Mouse (Mus musculus): Measurements from ENCODE around the gene Nfatc2.

The Nfatc2 gene

DNA sequence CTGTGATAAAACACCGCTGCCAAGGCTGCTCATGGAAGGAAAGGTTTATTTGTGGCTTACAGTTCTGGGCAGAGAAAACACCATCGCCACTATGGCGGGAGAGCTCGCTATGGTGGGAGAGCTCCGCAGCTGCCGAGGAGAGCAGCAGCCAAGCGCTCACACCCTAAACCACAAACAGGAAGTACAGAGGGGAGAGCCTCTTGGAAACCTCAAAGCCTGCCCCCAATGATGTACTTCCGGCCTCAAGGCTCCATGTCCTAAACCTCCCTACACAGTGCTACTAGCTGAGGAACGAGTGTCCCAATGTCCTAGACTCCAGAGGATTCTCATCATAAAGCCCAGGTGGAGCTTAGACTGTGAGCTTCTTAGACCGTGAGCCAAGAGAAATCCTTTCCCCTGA is 171.9 kb downstream of the Nfatc2 start:
- DNase-seq, result no peak

GRCm38 (mm10) chr2:168428375-168428901 is 173.0 kb downstream of the Nfatc2 start:
- no peak for DNase-seq

Data from right cerebral cortex, postnatal 4 days (tissue).